Mouse (Mus musculus): Measurements from ENCODE around the gene Bmp8a.

DNA sequence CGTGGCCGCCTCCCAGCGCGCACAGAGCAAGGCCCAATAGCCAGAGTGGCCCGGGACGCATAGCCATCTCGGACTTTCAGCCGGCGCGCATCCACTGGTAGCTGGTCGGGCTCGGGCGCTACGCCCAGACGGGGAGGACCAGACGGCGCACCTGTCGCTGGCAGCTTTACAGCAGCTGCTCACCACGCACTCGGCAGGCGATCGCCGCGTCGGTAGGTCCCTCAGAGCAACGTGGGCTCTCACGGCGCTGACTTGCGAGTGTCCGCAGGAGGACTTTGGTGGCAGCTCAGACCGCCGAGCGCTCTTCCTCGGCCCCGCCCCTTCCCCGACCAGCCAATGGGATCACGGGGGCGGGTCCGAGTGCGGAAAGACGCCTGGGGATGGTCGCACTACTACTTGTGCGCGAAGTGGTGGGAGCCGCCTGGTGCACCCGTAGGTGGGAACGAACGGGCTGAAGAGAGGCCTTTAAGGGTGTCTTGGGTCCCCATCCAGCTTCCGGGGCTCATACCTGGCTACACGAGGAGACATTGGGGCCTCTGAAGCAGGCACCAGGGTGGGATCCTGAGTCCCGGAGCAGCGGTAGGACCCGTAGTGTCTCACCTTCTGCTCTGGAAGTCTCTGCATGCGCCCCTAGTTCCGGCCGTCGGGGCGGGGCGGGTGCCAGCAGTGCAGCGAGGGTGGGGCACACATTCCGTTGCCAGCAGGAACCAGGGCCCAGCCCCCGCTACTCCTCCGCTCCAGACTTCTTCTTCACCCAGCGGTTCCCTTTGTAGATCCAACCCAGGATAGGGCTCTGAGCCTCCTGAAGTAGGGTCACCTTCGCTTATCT, at the start of gene Bmp8a:
- TF ChIP-seq CTCF (IDR thresholded peaks at IDR 0.05; ENCODE audit: low read depth, low read length) (no peak), POLR2A (IDR thresholded peaks at IDR 0.05; ENCODE audit: insufficient read depth, low read length) (no peak), EP300 (IDR thresholded peaks at IDR 0.05; ENCODE audit: insufficient read depth, low read depth, low read length) (no peak)
